Mouse (Mus musculus): Measurements from ENCODE around the gene Samm50. TPM values are rescaled to one million over a fixed set of nuclear protein-coding genes. Genes with fewer than 3 reads are reported as not detected.

Samm50 gene
- polyA plus RNA-seq, 1 experiment from 2014 or later = 111 TPM

DNA sequence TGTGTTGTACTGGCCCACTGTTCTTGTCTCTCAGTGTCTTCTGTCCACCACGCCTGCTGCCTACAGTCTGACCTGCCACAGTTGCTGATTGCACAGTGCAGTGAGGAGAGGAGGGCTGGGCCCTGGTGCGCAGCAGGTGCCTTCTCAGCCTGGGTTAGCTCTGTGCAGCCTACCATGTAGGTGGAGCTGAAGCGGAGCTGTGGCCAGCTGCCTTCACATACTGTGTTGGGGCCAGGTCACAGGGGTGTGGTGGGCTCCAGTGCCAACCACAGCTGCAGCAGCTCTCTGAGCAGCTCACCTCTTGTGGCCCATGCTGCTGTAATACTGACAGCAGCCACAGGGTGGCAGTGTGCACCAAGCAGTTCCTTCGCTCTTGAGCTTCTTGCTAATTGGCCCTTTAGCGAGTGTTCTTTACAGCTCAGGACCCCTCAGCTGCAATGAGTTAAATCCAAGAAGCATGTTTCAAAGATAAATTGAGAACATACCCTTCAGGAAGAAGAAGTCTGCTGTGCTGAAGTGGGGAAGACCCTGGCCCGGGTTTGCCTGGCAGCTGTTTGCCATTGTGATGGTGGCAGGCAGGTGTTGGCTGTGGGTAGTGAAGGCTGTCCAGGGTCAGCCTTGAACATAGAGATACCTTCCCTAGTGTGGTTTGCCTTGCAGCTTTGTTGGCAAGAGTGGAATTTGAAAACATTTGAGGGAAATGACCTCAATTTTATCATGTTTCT, 20.2 kb downstream of the Samm50 start:
- Histone ChIP-seq H3K9ac (no peak overlapping the region), H3K9me3 (no peaks in the 10 kb centered on the region), H3K4me1 (no peaks in the 10 kb centered on the region; the same call in 1 of the 2 replicates), H3K27me3 (no peaks in the 10 kb centered on the region), H3K4me2 (no peak overlapping the region), H3K36me3 (peaks cover 51% of the 10 kb centered on the region), H3K4me3 (no peak overlapping the region), H3K27ac (no peak overlapping the region)
- WGBS = 47% methylated on average over 6 of the region's 6 CpGs
- 0 out of 2 replicates have a peak, but pooled peaks have one; percentile 15 for ATAC-seq (ENCODE audit: borderline replicate concordance, extremely low read depth, low FRiP score, low TSS enrichment)

DNA sequence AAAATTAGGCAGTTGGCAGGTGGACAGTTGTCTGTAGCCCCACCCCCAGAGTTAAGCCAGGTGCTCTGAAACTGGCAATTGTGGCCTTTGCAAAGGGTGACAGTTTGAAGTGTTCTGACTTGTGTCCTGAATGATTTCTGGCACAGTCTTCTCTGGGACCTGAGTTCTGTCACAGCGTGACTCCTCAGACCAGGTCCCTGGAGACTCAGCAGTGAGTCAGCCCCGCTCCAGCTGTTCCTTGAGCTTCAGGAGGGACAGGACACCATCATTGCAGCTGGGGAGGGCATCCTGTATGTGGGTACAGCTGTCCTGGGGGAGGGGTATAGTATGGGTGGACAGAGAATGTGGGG, 20.7 kb downstream of the Samm50 start:
- Histone ChIP-seq H3K4me2 (no peak overlapping the region), H3K36me3 (peaks cover 45% of the 10 kb centered on the region), H3K4me1 (no peaks in the 10 kb centered on the region; the same call in 1 of the 2 replicates), H3K4me3 (no peak overlapping the region), H3K9ac (no peak overlapping the region), H3K27ac (no peak overlapping the region), H3K27me3 (no peaks in the 10 kb centered on the region), H3K9me3 (no peaks in the 10 kb centered on the region)
- no peak for ATAC-seq (ENCODE audit: borderline replicate concordance, extremely low read depth, low FRiP score, low TSS enrichment)
- WGBS = 95% methylated on average over 2 of the region's 2 CpGs

DNA sequence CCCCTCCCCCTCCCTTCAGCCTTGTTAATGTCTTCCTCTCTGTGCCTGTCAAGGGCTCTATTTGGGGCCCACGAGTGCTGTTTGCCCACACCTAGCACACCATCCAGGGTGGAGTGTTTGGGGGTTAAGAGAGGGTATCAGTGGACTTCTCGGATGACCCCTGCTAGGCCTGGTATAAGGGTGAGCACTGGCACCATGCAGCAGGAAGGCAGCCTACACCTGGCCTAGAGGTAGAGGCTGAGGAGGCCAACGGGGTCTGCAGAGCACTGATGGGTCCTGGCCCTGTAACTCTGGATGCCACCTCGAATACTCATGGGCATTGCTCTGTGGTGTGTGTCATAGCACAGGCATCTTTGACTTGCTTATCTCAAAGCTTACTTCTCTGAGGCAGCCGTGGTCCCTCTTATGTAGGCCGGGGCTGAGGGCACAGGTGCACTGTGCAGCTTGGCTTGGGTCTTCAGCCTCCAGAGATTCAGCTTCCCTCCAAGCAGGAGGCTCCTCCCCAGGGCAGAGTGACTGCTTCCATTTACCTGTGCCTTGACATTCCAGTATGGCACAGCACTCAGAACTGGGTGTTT, 21.2 kb downstream of the Samm50 start:
- Histone ChIP-seq H3K27me3 (no peaks in the 10 kb centered on the region), H3K27ac (no peak overlapping the region), H3K9ac (no peak overlapping the region), H3K4me2 (no peak overlapping the region), H3K4me1 (peaks cover 4% of the 10 kb centered on the region; the same call in 1 of the 2 replicates), H3K4me3 (no peak overlapping the region), H3K36me3 (peaks cover 42% of the 10 kb centered on the region), H3K9me3 (no peaks in the 10 kb centered on the region)
- 89% methylated on average over 6 of the region's 6 CpGs for WGBS
- no peak for ATAC-seq (ENCODE audit: borderline replicate concordance, extremely low read depth, low FRiP score, low TSS enrichment)

DNA sequence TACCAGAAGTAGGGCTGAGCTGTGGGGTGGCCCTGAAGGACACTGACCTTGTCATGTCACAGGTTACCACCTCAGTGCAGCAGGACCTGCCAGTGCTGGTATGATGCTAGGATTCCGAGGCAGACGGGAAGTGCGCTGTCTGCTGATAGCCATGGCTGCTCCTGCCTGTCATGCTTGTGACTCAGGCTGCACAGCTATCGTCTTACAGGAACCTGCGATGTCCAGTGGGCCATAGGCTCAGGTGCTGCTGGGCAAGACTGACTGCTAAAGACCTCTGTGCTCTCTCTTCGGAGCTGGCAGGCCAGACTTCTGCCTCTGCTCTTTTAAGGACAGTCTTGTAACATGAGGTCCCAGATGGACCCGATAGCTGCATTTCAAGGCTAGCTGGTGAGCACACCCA, 22.4 kb downstream of the Samm50 start:
- Histone ChIP-seq H3K4me1 (peaks cover 14% of the 10 kb centered on the region), H3K27me3 (no peaks in the 10 kb centered on the region), H3K9ac (no peak overlapping the region), H3K4me3 (no peak overlapping the region), H3K4me2 (no peak overlapping the region), H3K27ac (no peak overlapping the region), H3K36me3 (peaks cover 34% of the 10 kb centered on the region), H3K9me3 (no peaks in the 10 kb centered on the region)
- ATAC-seq (ENCODE audit: borderline replicate concordance, extremely low read depth, low FRiP score, low TSS enrichment) = no peak
- 84% methylated on average over 7 of the region's 7 CpGs for WGBS

DNA sequence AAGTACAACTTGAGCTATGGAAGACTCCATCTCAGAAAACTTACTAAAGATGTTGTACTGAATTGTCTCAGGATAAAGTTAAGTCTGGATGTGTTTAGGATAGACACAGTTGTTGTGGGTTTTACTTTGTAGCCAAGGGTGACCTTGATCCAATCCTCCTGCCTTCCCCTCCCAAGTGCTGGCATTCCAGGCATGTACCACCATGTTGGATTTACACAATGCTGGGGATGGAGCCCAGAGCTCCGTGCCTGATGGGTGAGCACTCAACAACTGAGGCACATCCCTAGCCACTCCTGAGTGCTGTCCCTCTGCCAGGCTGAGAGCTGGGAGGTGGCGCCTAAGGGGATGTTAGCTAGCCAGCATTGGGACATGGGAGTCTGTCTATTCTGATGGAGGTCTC, 23.2 kb downstream of the Samm50 start:
- H3K27ac ChIP-seq = no peak overlapping the region
- H3K4me2 ChIP-seq = no peak overlapping the region
- H3K9me3 ChIP-seq = no peaks in the 10 kb centered on the region
- no peaks in the 10 kb centered on the region for H3K27me3 ChIP-seq
- ATAC-seq (ENCODE audit: borderline replicate concordance, extremely low read depth, low FRiP score, low TSS enrichment) = no peak
- H3K4me1 ChIP-seq = peaks cover 14% of the 10 kb centered on the region
- H3K4me3 ChIP-seq = no peak overlapping the region
- WGBS = 59% methylated on average over 2 of the region's 2 CpGs
- peaks cover 26% of the 10 kb centered on the region for H3K36me3 ChIP-seq
- H3K9ac ChIP-seq = no peak overlapping the region

DNA sequence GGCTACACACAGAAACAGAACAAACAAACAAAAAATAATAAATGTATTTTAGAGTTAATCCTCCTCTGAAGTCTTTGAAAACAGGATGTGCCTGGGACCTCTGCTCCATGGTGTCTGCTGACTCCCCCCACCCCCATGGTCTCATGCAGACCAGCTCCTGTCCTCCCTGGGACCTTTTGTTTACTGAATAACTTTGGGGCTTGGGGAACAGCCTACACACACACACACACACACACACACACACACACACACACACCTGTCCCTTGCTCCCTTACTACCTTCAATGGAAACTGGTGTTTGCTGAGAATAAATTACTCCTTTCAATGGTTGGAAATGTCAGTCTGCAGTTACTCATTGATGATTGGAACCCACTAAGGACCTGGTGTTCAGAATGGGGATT, 24.0 kb downstream of the Samm50 start:
- Histone ChIP-seq H3K9me3 (no peaks in the 10 kb centered on the region), H3K9ac (no peak overlapping the region), H3K27ac (no peak overlapping the region), H3K4me1 (peaks cover 14% of the 10 kb centered on the region), H3K4me2 (no peak overlapping the region), H3K4me3 (no peak overlapping the region), H3K36me3 (peaks cover 19% of the 10 kb centered on the region), H3K27me3 (no peaks in the 10 kb centered on the region)
- no peak for ATAC-seq (ENCODE audit: borderline replicate concordance, extremely low read depth, low FRiP score, low TSS enrichment)

DNA sequence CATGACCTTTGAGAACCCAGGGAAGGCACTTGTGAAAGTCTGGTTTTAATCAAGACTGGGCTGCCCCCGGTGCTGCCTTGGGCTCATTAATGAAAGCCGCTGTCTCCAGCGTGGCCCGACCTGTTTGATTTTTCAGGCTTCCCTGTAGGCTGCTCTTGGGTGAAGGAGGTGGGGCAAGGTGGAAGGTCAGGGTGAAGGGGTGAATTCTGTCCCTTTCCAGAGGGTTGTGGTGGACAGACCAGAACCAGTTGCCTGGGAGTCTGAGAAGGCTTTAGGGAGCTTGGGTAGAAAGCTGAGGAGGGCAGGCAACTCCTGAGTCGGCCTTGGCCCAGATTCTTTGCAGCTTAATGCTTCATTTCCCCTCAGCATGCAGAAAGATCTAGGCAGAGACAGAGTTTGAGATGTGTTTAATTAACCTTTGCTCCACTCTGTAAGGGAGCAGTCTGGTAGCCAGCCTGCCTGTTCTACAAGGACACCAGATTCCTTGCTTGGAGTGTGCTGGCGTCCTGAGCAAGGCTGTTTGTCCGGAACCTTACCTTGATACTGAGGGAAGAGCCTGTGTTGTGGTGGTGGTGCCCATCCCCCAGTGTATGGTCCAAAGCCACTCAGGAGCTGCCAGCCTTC, 24.5 kb downstream of the Samm50 start:
- no peak overlapping the region for H3K4me2 ChIP-seq
- no peaks in the 10 kb centered on the region for H3K27me3 ChIP-seq
- H3K9me3 ChIP-seq = no peaks in the 10 kb centered on the region
- WGBS = 27% methylated on average over 7 of the region's 7 CpGs
- H3K36me3 ChIP-seq = peaks cover 16% of the 10 kb centered on the region
- no peak overlapping the region for H3K4me3 ChIP-seq
- ATAC-seq (ENCODE audit: borderline replicate concordance, extremely low read depth, low FRiP score, low TSS enrichment) = no peak
- H3K9ac ChIP-seq = no peak overlapping the region
- H3K4me1 ChIP-seq = peaks cover 14% of the 10 kb centered on the region
- H3K27ac ChIP-seq = no peak overlapping the region

DNA sequence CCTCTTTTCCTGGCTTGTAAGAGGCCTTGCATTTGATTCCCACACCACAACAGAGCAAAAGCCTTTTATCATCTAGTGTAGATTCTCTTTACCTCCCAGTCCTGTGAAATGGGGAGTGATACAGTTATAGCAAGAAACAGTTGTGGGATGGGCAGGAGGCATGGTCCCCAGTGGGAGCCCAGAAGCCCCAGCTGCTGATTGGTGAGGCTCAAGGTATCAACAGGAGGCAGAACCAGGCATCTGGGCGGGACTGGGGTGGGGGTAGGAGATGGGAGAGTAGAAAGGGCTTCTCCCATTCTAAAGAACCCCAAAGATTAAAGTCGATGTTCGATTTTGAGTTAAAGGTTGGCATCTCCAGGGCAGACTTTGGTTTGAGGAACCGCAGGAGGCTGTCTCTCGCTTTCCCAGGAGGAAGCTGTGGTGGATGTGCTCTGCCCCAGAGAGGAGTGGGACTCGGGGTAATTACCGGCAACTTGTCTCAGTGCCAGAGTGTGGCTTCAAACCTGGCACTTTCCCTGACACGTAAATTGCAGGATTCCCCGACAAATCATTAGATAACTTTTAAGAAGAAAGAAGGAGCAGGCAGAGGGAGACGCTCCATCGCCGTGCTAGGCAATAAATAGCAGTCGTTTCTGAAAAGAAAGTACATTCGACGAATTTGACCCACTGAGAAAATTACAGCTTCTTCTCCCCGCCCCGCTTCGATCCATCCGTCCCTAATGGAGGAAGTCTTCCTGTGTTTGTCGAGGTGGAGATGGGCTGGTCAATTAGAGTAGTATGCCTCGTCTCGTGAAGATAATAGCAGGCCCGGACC, 26.1 kb downstream of the Samm50 start:
- Histone ChIP-seq H3K27ac (0 out of 2 replicates have a peak overlapping the region, but pooled peaks have one; percentile 46), H3K9ac (no peak overlapping the region)

DNA sequence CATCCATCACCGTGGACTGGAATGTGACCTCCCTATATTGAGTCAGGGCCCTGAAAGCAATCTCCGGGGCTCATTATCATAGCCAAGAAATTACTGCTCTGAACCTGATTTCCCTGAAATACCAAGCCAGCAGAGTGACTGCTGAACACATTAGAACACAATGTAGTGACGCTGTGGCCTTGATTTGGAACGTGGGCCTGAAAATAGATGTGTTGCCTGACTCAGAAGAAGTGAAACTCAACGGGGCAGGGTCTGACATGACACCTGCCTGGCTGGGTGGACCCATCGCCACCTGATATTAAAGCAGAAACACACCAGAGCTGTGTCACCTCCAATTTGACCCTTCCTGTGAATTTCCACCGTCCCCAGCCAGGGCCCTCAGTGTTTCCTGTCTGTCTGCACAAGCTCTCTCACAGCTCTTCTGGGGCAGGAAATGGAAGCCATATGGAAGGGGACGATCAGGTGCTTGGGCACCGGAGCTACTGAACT, 26.8 kb downstream of the Samm50 start:
- no peak overlapping the region for H3K4me3 ChIP-seq
- H3K4me1 ChIP-seq = peaks cover 14% of the 10 kb centered on the region
- peak overlapping the region; percentile 46 for H3K27ac ChIP-seq
- 11% methylated on average over 9 of the region's 9 CpGs for WGBS
- no peak for ATAC-seq (ENCODE audit: borderline replicate concordance, extremely low read depth, low FRiP score, low TSS enrichment)
- H3K9me3 ChIP-seq = no peaks in the 10 kb centered on the region
- 0 out of 2 replicates have a peak overlapping the region, but pooled peaks have one; percentile 11 for H3K4me2 ChIP-seq
- H3K27me3 ChIP-seq = no peaks in the 10 kb centered on the region
- H3K9ac ChIP-seq = no peak overlapping the region
- H3K36me3 ChIP-seq = peaks cover 12% of the 10 kb centered on the region

More for the DNA sequence above, 26.1 kb downstream of the Samm50 start:
- 27% methylated on average over 23 of the region's 23 CpGs for WGBS
- Histone ChIP-seq H3K4me3 (no peak overlapping the region), H3K36me3 (peaks cover 16% of the 10 kb centered on the region), H3K9me3 (no peaks in the 10 kb centered on the region), H3K27me3 (no peaks in the 10 kb centered on the region), H3K4me2 (0 out of 2 replicates have a peak overlapping the region, but pooled peaks have one; percentile 11), H3K4me1 (peaks cover 14% of the 10 kb centered on the region)
- no peak for ATAC-seq (ENCODE audit: borderline replicate concordance, extremely low read depth, low FRiP score, low TSS enrichment)

DNA sequence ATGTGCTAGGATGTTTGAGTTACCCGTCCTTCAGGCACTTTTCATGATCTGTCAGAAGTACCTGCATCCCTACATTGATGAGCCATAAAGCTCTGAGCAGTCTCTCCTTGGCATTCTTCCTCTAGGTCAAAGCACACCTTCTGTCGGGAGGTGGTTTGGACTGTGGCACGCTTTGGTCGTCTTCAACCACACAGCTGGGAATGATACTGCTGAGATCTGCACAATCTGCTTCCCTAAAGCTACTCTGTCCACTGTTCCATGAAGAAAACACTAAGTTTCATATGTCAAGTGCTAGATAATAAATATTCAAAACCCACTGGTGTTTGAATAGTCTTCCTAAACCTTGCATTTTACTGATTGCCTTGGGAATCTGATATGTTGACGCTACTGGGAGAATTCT, 29.5 kb downstream of the Samm50 start:
- H3K9me3 ChIP-seq = no peaks in the 10 kb centered on the region
- H3K4me3 ChIP-seq = no peak overlapping the region
- H3K27me3 ChIP-seq = 0 out of 2 replicates have a peak, but pooled peaks cover 6% of the 10 kb centered on the region
- no peak for ATAC-seq (ENCODE audit: borderline replicate concordance, extremely low read depth, low FRiP score, low TSS enrichment)
- WGBS = 68% methylated on average over 5 of the region's 5 CpGs
- H3K27ac ChIP-seq = no peak overlapping the region
- H3K9ac ChIP-seq = no peak overlapping the region
- H3K4me1 ChIP-seq = peaks cover 14% of the 10 kb centered on the region
- H3K36me3 ChIP-seq = no peaks in the 10 kb centered on the region
- no peak overlapping the region for H3K4me2 ChIP-seq

DNA sequence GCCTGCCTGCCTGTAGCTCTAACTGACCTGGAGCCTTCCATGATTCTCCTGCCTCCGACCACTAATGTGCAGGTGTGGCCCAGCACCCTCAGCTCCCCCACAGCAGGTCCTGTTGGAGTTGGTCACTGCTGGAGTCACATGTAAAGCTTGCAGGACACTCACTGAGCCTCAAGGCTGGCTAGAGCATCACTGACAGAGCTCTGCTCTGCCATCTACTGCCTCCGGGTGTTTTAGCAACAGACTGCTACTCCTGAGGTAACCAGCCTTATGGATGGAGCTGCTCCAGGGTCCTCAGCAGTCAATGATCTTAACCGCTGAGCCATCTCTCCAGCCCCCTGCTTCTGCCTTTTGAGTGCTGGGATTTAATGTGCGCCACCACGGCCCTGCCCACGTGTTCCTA, 31.4 kb downstream of the Samm50 start:
- H3K27ac ChIP-seq = no peak overlapping the region
- H3K4me1 ChIP-seq = peaks cover 8% of the 10 kb centered on the region
- WGBS = 22% methylated on average over 6 of the region's 6 CpGs
- H3K9me3 ChIP-seq = no peaks in the 10 kb centered on the region
- H3K36me3 ChIP-seq = no peaks in the 10 kb centered on the region
- ATAC-seq (ENCODE audit: borderline replicate concordance, extremely low read depth, low FRiP score, low TSS enrichment) = no peak
- no peak overlapping the region for H3K9ac ChIP-seq
- no peak overlapping the region for H3K4me2 ChIP-seq
- H3K4me3 ChIP-seq = no peak overlapping the region
- H3K27me3 ChIP-seq = 0 out of 2 replicates have a peak, but pooled peaks cover 6% of the 10 kb centered on the region
